Mouse (Mus musculus) retina, postnatal 7 days (tissue): ENCODE data around the gene Olfr297.

Experiments used
- DNase-seq: peaks from one replicate; pipeline ENCODE4 v3.0.0-alpha.2; 2012; ENCODE audit warnings: low read depth, low spot score

Gene Olfr297

GRCm38 (mm10) chr7:86519668-86520067, at the start of gene Olfr297:
Gene Olfr297 (plus strand): TSS chr7:86519968.
- no peak for DNase-seq

- no peak for DNase-seq
Measured at GRCm38 (mm10) chr7:86492384-86492783, 27.4 kb upstream of the Olfr297 start, which contains the start of gene Olfr298. Gene Olfr298 (minus strand): TSS chr7:86492484.
